Mouse (Mus musculus) G1E-ER4 (cell line): ENCODE results near the gene Lama2. TPM values are rescaled to one million over a fixed set of nuclear protein-coding genes. Genes with fewer than 3 reads are reported as not detected.

Source experiments
- GATA1 ChIP-seq: IDR thresholded peaks from one replicate; pipeline ENCODE4 v1.8.0; 2012; ENCODE audit warnings: low read length, inconsistent platforms
- polyA plus RNA-seq: library from polyadenylated mRNA; stranded (reverse); fragments of >175 nt; gene quantifications from 2 replicates; pipeline ENCODE4 v1.2.3, GENCODE M21; 2012

Gene Lama2
- polyA plus RNA-seq, 1 experiment, result not detected

DNA sequence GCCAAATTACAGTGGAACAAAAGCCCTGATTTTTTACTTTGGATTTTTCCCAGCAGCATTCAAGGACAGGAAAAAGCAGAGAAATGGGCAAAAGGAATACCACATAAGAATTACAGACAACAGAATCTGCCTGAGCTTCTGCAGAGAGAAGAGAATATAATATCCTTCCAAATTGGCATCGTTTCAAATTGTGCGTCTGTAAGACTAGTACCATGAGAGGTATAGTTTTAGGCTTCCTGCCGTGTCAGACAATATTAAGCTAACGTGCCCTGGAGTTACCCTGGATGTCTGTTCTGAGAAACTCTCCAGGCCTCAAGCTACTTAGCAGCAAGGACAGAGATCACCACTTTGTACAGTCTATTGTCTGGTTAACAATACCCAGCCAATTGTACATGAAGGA lies 384.8 kb downstream of the Lama2 start:
- no peak for TF ChIP-seq GATA1

DNA sequence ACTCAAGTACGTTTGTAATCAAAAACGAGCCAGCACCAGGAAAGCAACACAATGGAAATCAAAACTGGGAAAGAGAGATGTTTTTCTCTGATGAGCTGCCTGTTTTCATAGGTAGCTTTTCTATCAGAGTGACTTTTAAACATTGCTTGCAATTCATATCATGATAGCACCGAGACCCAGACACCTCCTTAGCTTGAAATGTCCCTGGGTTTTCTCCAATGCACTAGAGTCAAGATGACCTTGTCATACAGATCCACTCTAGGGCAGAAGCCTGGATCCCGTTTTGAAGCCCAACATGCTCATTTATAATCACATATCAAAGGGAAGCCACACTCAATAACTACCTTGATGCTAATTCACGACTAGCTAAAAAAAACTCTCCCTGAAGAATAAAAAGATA lies 386.0 kb downstream of the Lama2 start:
- TF ChIP-seq GATA1, result no peak

DNA sequence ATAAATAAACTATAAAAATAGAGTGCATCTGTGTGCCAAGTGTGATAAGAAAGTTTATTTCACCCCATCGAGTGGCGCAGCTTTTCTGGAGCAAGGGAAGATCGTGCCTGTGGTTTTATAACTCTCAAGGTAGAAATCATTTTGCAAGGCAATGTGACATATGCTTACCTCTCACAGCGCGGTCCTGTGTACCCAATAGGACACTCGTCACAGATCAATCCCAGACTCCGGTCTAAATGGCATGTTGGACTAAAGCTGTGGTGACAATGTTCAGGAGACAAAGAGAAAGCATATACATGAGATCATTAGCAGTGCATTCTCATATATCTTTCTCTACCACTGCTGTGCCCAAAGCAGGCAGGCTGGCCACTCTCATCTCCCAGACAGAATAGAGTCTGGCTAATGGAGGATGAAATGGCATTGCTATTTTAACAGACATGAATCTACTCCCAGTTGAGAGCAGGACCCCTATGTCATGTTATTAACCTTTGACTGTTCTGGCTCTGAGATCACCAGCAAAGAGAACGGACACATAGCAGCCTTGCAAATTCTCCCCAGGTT lies 395.7 kb downstream of the Lama2 start:
- TF ChIP-seq GATA1, result no peak

DNA sequence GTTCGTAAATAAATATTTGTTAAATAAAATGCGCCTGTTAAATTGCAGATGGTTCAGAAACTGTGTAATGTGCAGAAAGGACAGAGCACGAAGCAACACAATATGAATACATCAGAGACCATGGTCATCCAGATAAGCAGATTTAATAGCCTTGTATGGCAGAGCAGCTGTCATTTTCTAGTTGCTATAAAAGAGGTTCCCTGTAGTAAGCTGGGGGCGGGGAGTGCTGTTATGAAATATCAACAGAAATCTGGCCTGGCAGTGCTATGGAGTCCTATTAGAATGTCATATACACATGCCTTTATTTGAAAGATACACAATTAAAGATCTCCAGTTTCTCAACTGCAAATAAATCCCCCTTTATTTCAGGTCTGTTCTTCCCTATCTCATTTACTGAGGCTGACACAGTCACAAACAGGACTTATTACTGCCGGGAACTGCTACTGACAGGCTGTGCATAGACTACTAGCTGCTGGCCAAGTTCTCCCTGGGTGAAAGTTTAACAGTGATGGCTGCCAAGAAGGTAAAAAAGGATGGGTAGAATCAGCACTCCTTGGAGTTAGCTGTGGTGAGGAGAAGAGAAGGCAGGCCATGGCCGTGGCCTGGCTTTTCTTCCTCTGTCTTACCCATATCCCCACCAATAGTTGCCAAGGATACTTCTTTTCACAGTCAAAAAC lies 396.8 kb downstream of the Lama2 start:
- no peak for TF ChIP-seq GATA1

DNA sequence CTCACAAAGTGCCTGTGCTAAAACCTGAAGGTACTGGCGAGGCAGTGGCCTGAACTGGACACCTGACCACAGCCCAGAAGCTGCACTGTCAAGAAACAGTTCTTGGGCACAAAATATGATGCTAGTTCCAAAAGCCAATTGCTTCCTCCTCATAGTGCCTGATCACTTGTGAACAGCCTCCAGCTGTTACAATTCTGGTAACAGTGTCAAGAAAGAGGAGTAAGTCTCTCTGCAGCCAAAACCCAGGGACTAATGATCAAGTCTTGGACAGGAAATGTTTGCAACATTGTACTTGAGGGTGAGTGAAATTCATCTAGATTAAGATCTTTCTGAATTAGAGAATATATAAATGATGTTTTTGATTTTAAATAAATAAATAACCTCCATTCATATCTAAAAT lies 399.9 kb downstream of the Lama2 start:
- no peak for TF ChIP-seq GATA1

DNA sequence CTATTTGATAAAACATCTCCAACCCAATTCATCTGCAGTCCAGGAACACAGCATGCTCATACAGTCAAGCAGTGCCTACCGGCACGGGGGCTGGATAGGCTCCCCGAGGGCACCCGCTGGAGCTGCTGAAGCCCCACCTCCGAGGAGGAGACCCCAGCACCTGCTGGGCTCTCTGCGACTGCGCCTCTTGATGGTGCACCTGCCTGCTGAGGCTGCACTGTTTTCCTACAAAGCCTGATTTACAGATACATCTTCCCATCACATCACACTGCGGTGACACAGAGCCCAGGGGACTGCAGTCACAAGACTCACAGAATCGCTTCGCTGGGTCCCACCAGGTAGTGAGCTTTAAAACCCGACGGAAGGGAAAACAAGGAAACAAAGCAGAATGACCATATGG lies 412.2 kb downstream of the Lama2 start:
- TF ChIP-seq GATA1, result no peak

DNA sequence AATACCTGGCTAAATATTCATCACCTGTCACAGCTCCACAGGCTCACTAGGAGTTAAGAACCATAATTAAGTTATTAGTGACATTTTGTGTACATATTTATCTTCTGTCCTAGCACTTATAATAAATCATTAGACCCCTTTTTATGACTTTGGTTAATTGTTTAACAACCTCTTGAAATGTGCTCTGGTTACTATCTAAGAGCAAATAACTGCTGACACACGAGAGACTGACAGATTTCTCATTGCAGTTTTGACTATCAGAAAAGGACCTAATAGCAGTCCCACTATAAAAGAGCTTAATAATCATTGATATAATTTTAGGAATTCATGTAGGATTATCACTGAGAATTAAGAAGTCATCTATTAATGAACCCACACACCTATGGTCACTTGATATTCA lies 421.1 kb downstream of the Lama2 start:
- no peak for TF ChIP-seq GATA1

DNA sequence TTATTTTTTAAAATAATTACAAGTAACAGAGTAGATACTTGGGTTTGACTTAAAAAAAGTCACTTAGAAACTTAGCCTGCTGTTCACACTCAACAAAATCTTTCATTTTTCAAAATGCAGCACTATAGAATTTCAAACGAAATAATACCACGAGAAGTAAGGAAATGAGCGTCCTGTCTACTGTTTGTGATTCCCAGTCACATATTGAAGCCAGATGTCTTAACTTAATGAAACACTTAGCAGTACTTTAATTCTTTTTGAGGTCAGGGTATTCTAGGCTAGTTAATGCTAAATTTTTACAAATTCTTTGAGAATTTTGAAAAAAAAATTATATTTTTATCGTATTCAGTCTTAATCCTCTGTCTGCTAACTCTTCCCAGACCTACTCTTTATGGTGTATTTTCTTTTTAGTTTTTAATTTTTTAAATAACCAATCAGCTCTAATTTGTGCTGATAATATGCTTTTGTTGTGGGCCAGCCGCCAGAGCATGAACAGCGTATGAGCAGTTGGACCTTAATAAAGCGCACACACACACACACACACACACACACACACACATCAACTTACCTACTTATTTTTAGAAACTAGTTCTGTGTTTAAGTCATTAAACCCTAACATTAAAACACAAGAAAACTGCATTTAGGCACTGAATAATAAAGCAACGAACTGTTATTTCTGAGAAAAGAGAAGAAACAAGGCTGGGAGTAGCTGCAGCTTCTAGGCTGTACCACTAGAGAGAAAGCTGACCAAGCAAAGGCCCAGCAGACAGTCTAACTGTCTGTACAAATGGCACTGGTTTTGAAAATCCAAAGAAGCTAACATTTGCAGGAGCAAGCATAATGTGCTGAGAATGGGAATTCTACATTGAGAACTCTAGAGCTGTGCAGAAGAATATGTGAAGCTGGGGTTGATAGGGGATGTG lies 425.3 kb downstream of the Lama2 start:
- TF ChIP-seq GATA1, result no peak

DNA sequence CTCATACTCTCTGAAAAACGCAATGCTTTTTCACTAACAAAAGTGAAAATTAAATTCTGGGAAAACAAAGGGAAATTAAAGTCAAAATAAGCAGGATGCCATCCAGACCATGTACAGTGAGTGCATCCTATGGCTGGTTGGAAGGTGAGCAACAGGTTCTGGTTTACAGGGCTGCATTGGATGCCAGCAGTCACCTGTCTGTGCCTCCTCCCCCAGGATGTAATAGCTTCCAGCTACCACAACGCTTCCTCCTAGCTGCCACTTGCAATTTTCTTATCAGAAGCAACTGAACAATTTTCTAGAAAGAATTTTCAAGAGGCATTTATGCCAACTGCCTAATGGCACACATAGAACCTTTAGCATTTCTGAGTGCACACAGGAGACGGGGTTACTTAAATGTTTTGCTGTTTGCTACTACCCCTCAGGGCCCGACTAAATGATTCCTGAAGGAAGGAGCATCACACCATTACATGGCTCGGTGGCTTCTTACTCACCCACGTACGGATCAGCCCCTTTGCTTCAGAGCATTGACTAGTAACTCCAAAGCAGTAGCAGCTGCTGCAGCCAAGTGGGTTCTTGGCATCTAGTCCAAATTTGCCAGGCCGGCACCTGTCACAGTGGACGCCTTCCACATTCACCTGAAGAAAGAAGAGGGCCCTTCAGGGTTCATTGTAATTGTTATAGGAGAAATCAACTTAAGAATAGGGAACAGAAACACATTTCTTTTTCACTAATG lies 430.8 kb downstream of the Lama2 start:
- no peak for TF ChIP-seq GATA1

DNA sequence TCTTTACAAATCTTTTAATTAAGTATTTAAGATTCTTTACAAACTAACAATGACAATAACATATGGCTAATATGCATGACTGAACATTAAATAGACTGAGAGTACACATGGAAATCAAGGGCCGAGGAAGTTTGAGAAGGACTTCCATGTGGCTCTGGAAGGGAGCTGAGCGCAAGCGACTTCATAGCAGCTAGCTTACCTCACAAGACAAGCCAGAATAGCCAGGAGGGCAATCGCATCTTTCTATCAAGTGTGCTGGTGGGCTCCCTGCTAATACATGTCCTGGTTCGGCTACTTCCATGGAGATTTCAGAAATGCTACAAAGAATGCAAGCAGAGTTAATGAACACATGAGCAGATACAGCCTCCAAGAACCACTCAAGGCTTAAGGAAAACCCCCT lies 435.4 kb downstream of the Lama2 start:
- TF ChIP-seq GATA1, result no peak

DNA sequence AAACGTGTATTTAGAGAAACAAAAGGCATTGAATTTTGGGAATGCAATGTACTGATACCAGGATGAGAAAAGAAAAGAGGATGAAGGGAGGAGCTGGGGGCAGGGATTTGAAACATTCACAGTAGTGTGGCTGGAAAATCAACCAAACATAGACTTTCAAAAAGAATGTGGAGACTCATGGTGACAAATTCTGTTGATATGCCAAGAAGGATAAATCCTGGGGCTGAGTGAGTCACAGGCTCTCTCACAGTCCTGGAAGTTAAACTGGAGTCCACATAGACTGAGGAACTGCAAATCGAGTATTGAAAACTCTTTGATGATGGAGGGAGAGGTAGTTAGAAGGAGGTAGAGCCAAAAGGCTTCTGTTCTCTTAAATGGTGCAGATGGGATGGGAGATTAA lies 445.3 kb downstream of the Lama2 start:
- no peak for TF ChIP-seq GATA1

DNA sequence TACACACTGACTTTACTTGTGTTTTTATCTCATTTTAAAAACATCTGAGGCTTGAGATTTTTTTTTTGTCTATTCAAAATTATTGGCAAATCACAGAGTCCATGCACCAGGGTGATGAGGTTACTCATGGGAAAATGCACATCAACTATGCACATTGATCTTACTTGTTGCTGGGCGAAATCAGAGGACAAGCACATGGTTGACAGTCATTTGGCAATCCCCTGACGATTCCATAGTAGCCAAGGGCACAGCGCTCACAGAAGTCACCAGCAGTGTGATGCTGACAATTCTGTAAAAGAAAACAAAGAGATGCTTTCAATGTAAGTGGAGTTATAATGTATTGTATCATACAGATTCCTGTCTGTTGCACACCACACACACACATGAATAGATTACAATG lies 454.8 kb downstream of the Lama2 start:
- no peak for TF ChIP-seq GATA1

DNA sequence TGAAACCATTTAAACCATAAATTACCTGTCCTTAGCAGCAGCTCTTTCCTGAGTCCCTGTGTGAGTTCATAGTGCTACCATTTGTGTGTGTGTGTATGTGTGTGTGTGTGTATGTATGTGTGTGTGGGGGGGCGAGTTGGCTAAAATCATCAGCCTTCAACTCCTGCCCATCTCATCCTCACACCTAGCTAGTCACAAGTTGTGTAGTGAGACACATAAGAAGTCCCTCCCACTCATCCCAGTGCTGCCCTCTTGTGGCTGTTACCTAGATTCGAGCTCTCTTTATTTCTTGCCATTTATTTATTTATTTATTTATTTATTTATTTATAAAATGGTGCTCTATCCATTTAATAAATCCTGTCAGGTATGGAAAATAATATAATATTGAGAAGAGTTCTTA lies 457.2 kb downstream of the Lama2 start:
- TF ChIP-seq GATA1, result no peak

DNA sequence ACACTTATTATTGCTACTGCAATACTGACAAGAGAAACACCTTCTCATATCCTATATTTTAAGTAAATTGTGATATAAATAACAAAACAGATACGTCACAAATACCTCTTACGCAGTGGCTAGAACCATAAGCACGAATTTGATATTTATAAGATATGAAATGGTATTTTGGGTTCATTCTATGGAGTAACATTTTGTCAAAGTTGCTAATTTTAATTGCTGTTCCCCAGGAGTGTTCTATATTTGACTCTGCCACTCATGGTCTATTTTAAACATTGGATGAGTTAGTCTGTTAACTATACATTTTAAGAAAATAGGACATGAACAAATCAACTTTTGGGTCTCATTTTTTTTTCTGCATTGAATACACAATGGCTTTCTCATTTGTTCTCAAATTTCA lies 469.3 kb downstream of the Lama2 start:
- TF ChIP-seq GATA1, result no peak

DNA sequence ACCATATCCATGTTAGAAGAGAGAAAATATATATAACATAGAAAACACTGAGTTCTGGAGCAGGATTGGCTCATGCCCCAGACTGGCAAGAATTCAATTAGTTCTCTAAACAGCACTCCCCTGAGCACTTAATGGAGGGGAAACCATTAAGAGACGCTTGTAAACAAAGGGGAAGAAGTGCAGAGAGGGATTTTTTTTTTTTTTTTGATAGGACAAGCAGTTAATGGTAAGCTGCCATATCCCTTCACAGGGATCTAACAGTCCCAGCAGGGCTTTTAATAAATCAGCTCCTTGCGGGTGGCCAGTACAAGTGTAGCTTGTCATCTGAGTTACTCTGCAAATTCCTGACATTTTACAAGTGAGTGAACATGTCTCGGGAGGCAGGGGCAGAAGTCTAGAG lies 479.1 kb downstream of the Lama2 start:
- no peak for TF ChIP-seq GATA1

DNA sequence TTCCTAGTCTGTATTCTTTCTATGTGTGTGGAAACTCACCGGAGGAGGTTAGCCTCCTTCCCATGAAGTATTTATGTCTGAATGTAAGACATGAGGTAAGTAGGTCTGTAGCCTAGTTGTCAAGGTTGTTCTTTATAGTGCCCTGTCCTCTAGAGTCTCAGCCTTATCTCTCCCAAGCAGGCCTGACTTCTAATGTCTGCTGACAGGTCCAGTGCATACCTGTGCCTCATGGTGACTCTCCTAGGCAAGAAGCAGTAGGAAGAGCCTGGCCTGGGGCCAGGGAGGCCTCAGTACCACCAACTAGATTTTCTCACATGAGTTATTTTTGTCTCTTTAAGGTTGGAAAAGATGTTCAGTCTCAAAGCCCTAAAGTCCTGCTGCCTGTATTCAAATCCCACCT lies 483.8 kb downstream of the Lama2 start:
- TF ChIP-seq GATA1, result no peak
